Mouse (Mus musculus) CD4-positive, CD25-positive, alpha-beta regulatory T cell, adult 9 weeks (primary cell): Measurements from ENCODE around the gene Zfp352. TPM values are rescaled to one million over a fixed set of nuclear protein-coding genes. Genes with fewer than 3 reads are reported as not detected.

ENCODE experiments used
- polyA plus RNA-seq: library from polyadenylated mRNA; unstranded; fragments of 100-300 nt; shearing (Covaris generic); gene quantifications from one replicate; pipeline ENCODE4 v1.2.1, GENCODE M21; 2017

Gene Zfp352
- polyA plus RNA-seq = not detected

DNA sequence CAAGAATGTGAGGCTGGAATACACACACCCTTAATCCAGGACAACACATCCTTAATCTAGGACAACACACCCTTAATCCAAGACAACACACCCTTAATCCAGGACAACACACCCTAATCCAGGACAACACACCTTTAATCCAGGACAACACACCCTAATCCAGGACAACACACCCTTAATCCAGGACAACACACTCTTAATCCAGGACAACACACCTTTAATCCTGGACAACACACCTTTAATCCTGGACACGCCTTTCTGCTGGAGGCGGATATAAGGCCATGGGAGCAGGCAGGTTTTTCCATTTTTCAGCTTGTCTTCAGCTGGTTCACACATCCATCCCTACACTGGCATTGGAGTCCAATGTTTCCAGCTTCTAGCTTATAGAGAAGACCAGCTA lies at the start of gene Zfp352:
Gene Zfp352, plus strand, starts transcription at position 301 of the 400 bp plus-strand sequence.

